Comparison of ENCODE assay signal across 20 mouse cellular contexts in genomic region chr1:136776211-136776610, GRCm38 (mm10).
DNase-seq lines count a peak whose midpoint lies in the region; ATAC-seq lines count a peak whose summit lies in the region.
"Had no signal": no experiment of that assay in that cellular context is flagged by ENCODE, and none has a peak within 500 bp of the region (broad histone marks: within the 10 kb centered on the region; RNA-seq: fewer than 3 reads in every experiment).

No protein-coding gene starts in this region.

- H3K27ac ChIP-seq in hindbrain, embryonic 13.5 days, result no peak overlapping the region
- no peak overlapping the region for H3K27ac ChIP-seq in hindbrain, embryonic 11.5 days (ENCODE audit: low read depth, low read length)
- H3K27ac ChIP-seq in midbrain, embryonic 11.5 days (ENCODE audit: low read depth, low read length), result no peak overlapping the region
- H3K27ac ChIP-seq in midbrain, embryonic 15.5 days, result no peak overlapping the region
- H3K27ac ChIP-seq in neural tube, embryonic 12.5 days, result no peak overlapping the region
- H3K27ac ChIP-seq in neural tube, embryonic 15.5 days (replicated peaks), result no peak overlapping the region
- H3K27ac ChIP-seq: embryonic facial prominence, embryonic 12.5 days; forebrain, embryonic 12.5 days; gastrocnemius, adult 2 months had no signal

- H3K4me3 ChIP-seq in hindbrain, embryonic 13.5 days, result no peak overlapping the region
- H3K4me3 ChIP-seq in hindbrain, embryonic 11.5 days (ENCODE audit: low read depth, low read length), result no peak overlapping the region
- H3K4me3 ChIP-seq in midbrain, embryonic 11.5 days (ENCODE audit: low read depth, low read length), result no peak overlapping the region
- H3K4me3 ChIP-seq in midbrain, embryonic 15.5 days, result no peak overlapping the region
- no peak overlapping the region for H3K4me3 ChIP-seq in neural tube, embryonic 12.5 days
- no peak overlapping the region for H3K4me3 ChIP-seq in neural tube, embryonic 15.5 days (replicated peaks)
- H3K4me3 ChIP-seq: embryonic facial prominence, embryonic 12.5 days; forebrain, embryonic 12.5 days; gastrocnemius, adult 2 months; heart, embryonic 12.5 days had no signal

- H3K4me2 ChIP-seq in hindbrain, embryonic 13.5 days, result peak overlapping the region; percentile 20
- no peak overlapping the region for H3K4me2 ChIP-seq in hindbrain, embryonic 11.5 days (replicated peaks; ENCODE audit: low read depth, low read length)
- no peak overlapping the region for H3K4me2 ChIP-seq in midbrain, embryonic 11.5 days
- no peak overlapping the region for H3K4me2 ChIP-seq in midbrain, embryonic 15.5 days
- peak overlapping the region; percentile 45; the same call in 1 of the 2 replicates for H3K4me2 ChIP-seq in neural tube, embryonic 12.5 days (replicated peaks)
- peak overlapping the region; percentile 25; the same call in 1 of the 2 replicates for H3K4me2 ChIP-seq in neural tube, embryonic 15.5 days
- H3K4me2 ChIP-seq: embryonic facial prominence, embryonic 12.5 days; forebrain, embryonic 12.5 days; heart, embryonic 12.5 days had no signal

- ATAC-seq in hindbrain, embryonic 13.5 days (ENCODE audit: low FRiP score), result no peak; the same call in 1 of the 2 replicates
- ATAC-seq in hindbrain, embryonic 11.5 days (ENCODE audit: low FRiP score), result no peak
- no peak for ATAC-seq in midbrain, embryonic 11.5 days (ENCODE audit: low FRiP score)
- ATAC-seq in midbrain, embryonic 15.5 days (replicated peaks), result no peak
- ATAC-seq in neural tube, embryonic 12.5 days (ENCODE audit: low FRiP score, low read depth), result peak; percentile 34; the same call in 1 of the 2 replicates
- ATAC-seq in neural tube, embryonic 15.5 days (ENCODE audit: low FRiP score), result no peak
- ATAC-seq: forebrain, postnatal 0 days; intestine, embryonic 16.5 days had no signal

- H3K9me3 ChIP-seq in hindbrain, embryonic 13.5 days, result peaks cover 3% of the 10 kb centered on the region; the same call in 1 of the 2 replicates
- H3K9me3 ChIP-seq in hindbrain, embryonic 11.5 days (ENCODE audit: control insufficient read depth, low read length), result no peaks in the 10 kb centered on the region
- H3K9me3 ChIP-seq in midbrain, embryonic 11.5 days (ENCODE audit: control insufficient read depth, low read length), result peaks cover 4% of the 10 kb centered on the region; the same call in 1 of the 2 replicates
- no peaks in the 10 kb centered on the region for H3K9me3 ChIP-seq in midbrain, embryonic 15.5 days
- 0 out of 2 replicates have a peak, but pooled peaks cover 2% of the 10 kb centered on the region for H3K9me3 ChIP-seq in neural tube, embryonic 12.5 days
- no peaks in the 10 kb centered on the region for H3K9me3 ChIP-seq in neural tube, embryonic 15.5 days (replicated peaks)
- H3K9me3 ChIP-seq: embryonic facial prominence, embryonic 12.5 days had no signal

- H3K9ac ChIP-seq in hindbrain, embryonic 13.5 days, result no peak overlapping the region
- H3K9ac ChIP-seq in hindbrain, embryonic 11.5 days (ENCODE audit: low read depth, low read length), result no peak overlapping the region
- no peak overlapping the region for H3K9ac ChIP-seq in midbrain, embryonic 11.5 days (ENCODE audit: low read length)
- no peak overlapping the region for H3K9ac ChIP-seq in midbrain, embryonic 15.5 days
- no peak overlapping the region for H3K9ac ChIP-seq in neural tube, embryonic 12.5 days
- no peak overlapping the region for H3K9ac ChIP-seq in neural tube, embryonic 15.5 days (replicated peaks)
- H3K9ac ChIP-seq: embryonic facial prominence, embryonic 12.5 days; forebrain, embryonic 12.5 days; forebrain, postnatal 0 days; heart, embryonic 12.5 days had no signal

- peaks cover 26% of the 10 kb centered on the region for H3K4me1 ChIP-seq in hindbrain, embryonic 13.5 days (replicated peaks)
- no peaks in the 10 kb centered on the region for H3K4me1 ChIP-seq in hindbrain, embryonic 11.5 days (replicated peaks; ENCODE audit: control insufficient read depth, insufficient read depth, low read length)
- peaks cover 11% of the 10 kb centered on the region; the same call in 1 of the 2 replicates for H3K4me1 ChIP-seq in midbrain, embryonic 11.5 days (ENCODE audit: control insufficient read depth, insufficient read depth, low read length)
- peaks cover 14% of the 10 kb centered on the region for H3K4me1 ChIP-seq in midbrain, embryonic 15.5 days
- peaks cover 22% of the 10 kb centered on the region for H3K4me1 ChIP-seq in neural tube, embryonic 12.5 days
- H3K4me1 ChIP-seq in neural tube, embryonic 15.5 days, result peaks cover 20% of the 10 kb centered on the region

- no peak for DNase-seq in hindbrain, embryonic 11.5 days (ENCODE audit: low spot score)
- peak; percentile 82 for DNase-seq in midbrain, embryonic 11.5 days (ENCODE audit: low spot score, missing footprints)
- no peak for DNase-seq in frontal cortex, postnatal 36 days (ENCODE audit: low spot score in 2 of 2)
- DNase-seq: adrenal gland, adult 2 months; adrenal gland, postnatal 25 days; cerebellum, adult 2 months; cerebellum, postnatal 10 days; embryo, embryonic 11 days; forebrain, postnatal 0 days; gastrocnemius, adult 2 months; gastrocnemius, postnatal 25 days; heart, postnatal 36 days had no signal

- 42% methylated on average over 17 of the region's 17 CpGs for WGBS in hindbrain, embryonic 13.5 days
- 57% methylated on average over 17 of the region's 17 CpGs for WGBS in hindbrain, embryonic 11.5 days
- WGBS in midbrain, embryonic 11.5 days, result 78% methylated on average over 17 of the region's 17 CpGs
- 62% methylated on average over 17 of the region's 17 CpGs for WGBS in midbrain, embryonic 15.5 days
- 21% methylated on average over 17 of the region's 17 CpGs for WGBS in neural tube, embryonic 12.5 days
- whole genome bisulfite sequencing in neural tube, embryonic 15.5 days, result 20% methylated on average over 17 of the region's 17 CpGs

- H3K27me3 ChIP-seq in hindbrain, embryonic 13.5 days, result peaks cover 19% of the 10 kb centered on the region
- H3K27me3 ChIP-seq in hindbrain, embryonic 11.5 days (ENCODE audit: control insufficient read depth, insufficient read depth, low read length), result no peaks in the 10 kb centered on the region
- H3K27me3 ChIP-seq in midbrain, embryonic 11.5 days (ENCODE audit: control insufficient read depth, insufficient read depth, low read length), result no peaks in the 10 kb centered on the region
- 0 out of 2 replicates have a peak, but pooled peaks cover 3% of the 10 kb centered on the region for H3K27me3 ChIP-seq in midbrain, embryonic 15.5 days (replicated peaks)
- 0 out of 2 replicates have a peak, but pooled peaks cover 7% of the 10 kb centered on the region for H3K27me3 ChIP-seq in neural tube, embryonic 12.5 days (replicated peaks)
- H3K27me3 ChIP-seq in neural tube, embryonic 15.5 days (replicated peaks), result peaks cover 8% of the 10 kb centered on the region
- H3K27me3 ChIP-seq: heart, embryonic 12.5 days had no signal

- no peaks in the 10 kb centered on the region for H3K36me3 ChIP-seq in hindbrain, embryonic 13.5 days
- H3K36me3 ChIP-seq in hindbrain, embryonic 11.5 days (ENCODE audit: control insufficient read depth, insufficient read depth, low read length), result no peaks in the 10 kb centered on the region
- no peaks in the 10 kb centered on the region for H3K36me3 ChIP-seq in midbrain, embryonic 11.5 days (ENCODE audit: control insufficient read depth, insufficient read depth, low read length)
- H3K36me3 ChIP-seq in midbrain, embryonic 15.5 days (replicated peaks), result no peaks in the 10 kb centered on the region
- no peaks in the 10 kb centered on the region for H3K36me3 ChIP-seq in neural tube, embryonic 12.5 days
- no peaks in the 10 kb centered on the region for H3K36me3 ChIP-seq in neural tube, embryonic 15.5 days
- H3K36me3 ChIP-seq: embryonic facial prominence, embryonic 12.5 days; forebrain, embryonic 12.5 days; heart, embryonic 12.5 days had no signal

Comparison
In these comparisons a context has a peak if more than half of its experiments do, and no peak if none do; other contexts are left out.
1. H3K4me2 ChIP-seq: peak in hindbrain, embryonic 13.5 days (single experiment), neural tube, embryonic 12.5 days (single experiment) and neural tube, embryonic 15.5 days (single experiment); none in hindbrain, embryonic 11.5 days (single experiment), midbrain, embryonic 11.5 days (single experiment) and midbrain, embryonic 15.5 days (single experiment).